Mouse (Mus musculus) MEL (cell line): ENCODE measurements around the gene Cmtm6. TPM values are rescaled to one million over a fixed set of nuclear protein-coding genes. Genes with fewer than 3 reads are reported as not detected.

Experiments used
- DNase-seq: peaks from one replicate; pipeline ENCODE4 v3.0.0; 2011; ENCODE audit warnings: low read depth, low spot score
- H3K27ac ChIP-seq: 2 replicates; pipeline ENCODE4 v1.5.1; 2012; ENCODE audit warnings: low read depth, mild to moderate bottlenecking, control low read depth, low read length, moderate library complexity; ENCODE audit not compliant: control insufficient read depth
- H3K27me3 ChIP-seq, 2 experiments: fragments of 150-350 bp in 1 of 2; sonication (generic) in 1 of 2; 2 replicates each; pipeline ENCODE4 v1.6.1; 2012; ENCODE audit warnings: low read length in 2 of 2, mild to moderate bottlenecking in 2 of 2, improper control_type of control experiment in 1 of 2, moderate library complexity in 1 of 2; ENCODE audit not compliant: insufficient read depth in 2 of 2, control insufficient read depth in 1 of 2
- H3K36me3 ChIP-seq, 2 experiments: 2 replicates each; pipeline ENCODE4 v1.6.1; 2012 to 2014; ENCODE audit warnings: low read length in 2 of 2, improper control_type of control experiment in 1 of 2, inconsistent platforms in 1 of 2, mild to moderate bottlenecking in 1 of 2; ENCODE audit not compliant: insufficient read depth in 2 of 2, control insufficient read depth in 1 of 2
- H3K4me1 ChIP-seq, 2 experiments: fragments of 150-350 bp in 1 of 2; sonication (generic) in 1 of 2; 2 replicates each; pipeline ENCODE4 v1.6.1; 2012; ENCODE audit warnings: low read length in 2 of 2, improper control_type of control experiment in 1 of 2, mild to moderate bottlenecking in 1 of 2; ENCODE audit not compliant: insufficient read depth in 2 of 2, control insufficient read depth in 1 of 2
- H3K4me3 ChIP-seq, 2 experiments: fragments of 150-350 bp in 1 of 2; sonication (generic) in 1 of 2; 2 replicates each; pipeline ENCODE4 v1.5.1; 2012; ENCODE audit warnings: low read depth in 2 of 2, low read length in 2 of 2, mild to moderate bottlenecking in 2 of 2, moderate library complexity in 2 of 2, control low read depth in 1 of 2, improper control_type of control experiment in 1 of 2; ENCODE audit not compliant: control insufficient read depth in 1 of 2, insufficient read depth in 1 of 2
- H3K79me2 ChIP-seq: 2 replicates; pipeline ENCODE4 v1.6.1; 2012; ENCODE audit warnings: mild to moderate bottlenecking, low read length, moderate library complexity; ENCODE audit not compliant: control insufficient read depth, poor library complexity, insufficient read depth
- H3K9ac ChIP-seq: 2 replicates; pipeline ENCODE4 v1.6.1; 2012; ENCODE audit warnings: low read depth, mild to moderate bottlenecking, control low read depth, low read length, moderate library complexity; ENCODE audit not compliant: control insufficient read depth, poor library complexity, severe bottlenecking
- H3K9me3 ChIP-seq: fragments of 150-350 bp; sonication (generic); replicated peaks from 2 replicates; pipeline ENCODE4 v1.6.1; 2012; ENCODE audit warnings: mild to moderate bottlenecking, low read length, improper control_type of control experiment, moderate library complexity; ENCODE audit not compliant: insufficient read depth
- BHLHE40 ChIP-seq: IDR thresholded peaks from 2 replicates; pipeline ENCODE4 v1.6.1; 2012; ENCODE audit warnings: low read depth, mild to moderate bottlenecking, inconsistent platforms, low read length, improper control_type of control experiment, borderline replicate concordance
- E2F4 ChIP-seq: IDR thresholded peaks from 2 replicates; pipeline ENCODE4 v1.6.1; 2011; ENCODE audit warnings: low read depth, low read length, improper control_type of control experiment, borderline replicate concordance
- EP300 ChIP-seq, 2 experiments: IDR thresholded peaks; 2 replicates each; pipeline ENCODE4 v1.6.1; 2011; ENCODE audit warnings: improper control_type of control experiment in 2 of 2, low read length in 2 of 2, low read depth in 1 of 2, mild to moderate bottlenecking in 1 of 2
- ETS1 ChIP-seq: IDR thresholded peaks from 2 replicates; pipeline ENCODE4 v1.6.1; 2012; ENCODE audit warnings: low read depth, mild to moderate bottlenecking, inconsistent platforms, low read length, improper control_type of control experiment, moderate library complexity
- GATA1 ChIP-seq: IDR thresholded peaks from 2 replicates; pipeline ENCODE4 v1.6.1; 2011; ENCODE audit warnings: low read depth, low read length, improper control_type of control experiment
- JUND ChIP-seq: IDR thresholded peaks from 2 replicates; pipeline ENCODE4 v1.6.1; 2011; ENCODE audit warnings: low read depth, mild to moderate bottlenecking, improper control_type of control experiment, low read length
- MAFK ChIP-seq: IDR thresholded peaks from 2 replicates; pipeline ENCODE4 v1.6.1; 2011; ENCODE audit warnings: low read depth, mild to moderate bottlenecking, low read length, improper control_type of control experiment, borderline replicate concordance
- MAZ ChIP-seq: IDR thresholded peaks from 2 replicates; pipeline ENCODE4 v1.6.1; 2012; ENCODE audit warnings: low read depth, mild to moderate bottlenecking, inconsistent platforms, low read length, improper control_type of control experiment
- MEF2A ChIP-seq: IDR thresholded peaks from 2 replicates; pipeline ENCODE4 v1.6.1; 2014; ENCODE audit warnings: low read depth, mild to moderate bottlenecking, inconsistent platforms, low read length, improper control_type of control experiment; ENCODE audit not compliant: poor library complexity, insufficient replicate concordance, severe bottlenecking; ENCODE audit errors: extremely low read depth
- MXI1 ChIP-seq: IDR thresholded peaks from 2 replicates; pipeline ENCODE4 v1.6.1; 2011; ENCODE audit warnings: mild to moderate bottlenecking, low read depth, low read length, improper control_type of control experiment
- MYC ChIP-seq: IDR thresholded peaks from 2 replicates; pipeline ENCODE4 v1.6.1; 2011; ENCODE audit warnings: low read depth, mild to moderate bottlenecking, low read length, improper control_type of control experiment, moderate library complexity
- NRF1 ChIP-seq: IDR thresholded peaks from 2 replicates; pipeline ENCODE4 v1.6.1; 2014; ENCODE audit warnings: low read depth, mild to moderate bottlenecking, inconsistent platforms, low read length, improper control_type of control experiment, moderate library complexity; ENCODE audit not compliant: poor library complexity, insufficient read depth, severe bottlenecking
- RAD21 ChIP-seq: IDR thresholded peaks from 2 replicates; pipeline ENCODE4 v1.6.1; 2011; ENCODE audit warnings: mild to moderate bottlenecking, low read depth, low read length, improper control_type of control experiment
- SIN3A ChIP-seq: IDR thresholded peaks from 2 replicates; pipeline ENCODE4 v1.6.1; 2012; ENCODE audit warnings: low read length, improper control_type of control experiment, inconsistent platforms
- SMC3 ChIP-seq: IDR thresholded peaks from 2 replicates; pipeline ENCODE4 v1.6.1; 2011; ENCODE audit warnings: low read depth, low read length, improper control_type of control experiment
- TBP ChIP-seq: IDR thresholded peaks from 2 replicates; pipeline ENCODE4 v1.8.0; 2011; ENCODE audit warnings: low read depth, low read length, improper control_type of control experiment
- USF1 ChIP-seq: IDR thresholded peaks from 2 replicates; pipeline ENCODE4 v1.6.1; 2014; ENCODE audit warnings: low read depth, mild to moderate bottlenecking, inconsistent platforms, low read length, improper control_type of control experiment, moderate library complexity
- ZMIZ1 ChIP-seq: IDR thresholded peaks from 2 replicates; pipeline ENCODE4 v1.6.1; 2012; ENCODE audit warnings: low read depth, mild to moderate bottlenecking, inconsistent platforms, low read length, improper control_type of control experiment, moderate library complexity
- ZNF384 ChIP-seq: IDR thresholded peaks from 2 replicates; pipeline ENCODE4 v1.6.1; 2012; ENCODE audit warnings: low read depth, mild to moderate bottlenecking, inconsistent platforms, low read length, improper control_type of control experiment
- polyA plus RNA-seq, 2 experiments: library from polyadenylated mRNA; stranded (reverse) in 1 of 2; unstranded in 1 of 2; fragments of >175 nt in 1 of 2; fragments of >200 nt in 1 of 2; gene quantifications; 2 replicates each; pipeline versions ENCODE4 v1.2.1 to v1.2.4; 2012; ENCODE audit warnings: low replicate concordance in 2 of 2, low read depth in 1 of 2; ENCODE audit not compliant: insufficient read length in 2 of 2, insufficient read depth in 1 of 2, missing spikeins in 1 of 2
- total RNA-seq: library from RNA; depleted of rRNA; stranded (reverse); fragments of 300-350 nt; gene quantifications from 2 replicates; pipeline ENCODE4 v1.2.3, GENCODE M21; 2012

Gene Cmtm6
- total and polyA plus RNA-seq, 3 experiments: 17.6 to 21.7 TPM; not detected in 1

GRCm38 (mm10) chr9:114785432-114786125 lies 54.7 kb downstream of the Cmtm6 start (continued):
- no peak for TF ChIP-seq MAFK
- no peak for TF ChIP-seq ZMIZ1
- TF ChIP-seq USF1: no peak
- TF ChIP-seq MEF2A: no peak
- TF ChIP-seq JUND: no peak
- 0 out of 2 replicates have a peak, but pooled peaks have one; percentile 44 for TF ChIP-seq BHLHE40
- no peak for TF ChIP-seq GATA1
- TF ChIP-seq ETS1: 0 out of 2 replicates have a peak, but pooled peaks have one; percentile 29
- TF ChIP-seq ZNF384: no peak
- peak; percentile 83 for TF ChIP-seq TBP
- no peak for TF ChIP-seq NRF1
- TF ChIP-seq E2F4: no peak
- TF ChIP-seq MAZ: 0 out of 2 replicates have a peak, but pooled peaks have one; percentile 22
- peak; percentile 68 for TF ChIP-seq SIN3A
- peak; percentile 31 to 62; a peak in 3 of 4 replicates for TF ChIP-seq EP300 (IDR thresholded peaks at IDR 0.05; ENCODE audit: low read depth in 1 of 2, low read length in 2 of 2)
- no peak for TF ChIP-seq SMC3
- TF ChIP-seq MXI1: peak; percentile 66; the same call in 1 of the 2 replicates

DNA sequence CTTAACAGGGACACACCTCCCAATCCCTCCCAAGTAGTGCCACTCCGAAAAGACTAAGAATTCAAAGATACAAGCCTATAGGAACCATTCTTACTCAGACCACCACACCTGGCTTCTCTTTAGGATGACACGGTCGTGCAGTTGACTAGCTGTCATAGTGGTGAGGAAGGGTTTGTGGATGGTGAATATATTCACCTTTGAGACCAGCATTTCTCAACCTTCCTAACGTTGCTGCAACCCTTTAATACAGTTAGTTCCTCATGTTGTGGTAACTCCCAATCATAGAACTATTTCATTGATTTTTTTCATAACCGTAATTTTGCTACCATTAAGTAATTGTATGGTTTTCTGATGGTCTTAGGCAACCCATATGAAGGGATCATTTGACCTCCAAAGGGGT lies 56.2 kb downstream of the Cmtm6 start:
- DNase-seq: no peak
- H3K36me3 ChIP-seq: peaks cover 0 to 38% of the 10 kb centered on the region in 2 experiments; a peak in 2 of 4 replicates
- H3K27ac ChIP-seq: peak overlapping the region; percentile 91
- peaks cover 17 to 45% of the 10 kb centered on the region in 2 experiments for H3K4me1 ChIP-seq
- peaks cover 4% of the 10 kb centered on the region for H3K79me2 ChIP-seq
- peak overlapping the region; percentile 28 for H3K9ac ChIP-seq
- peak overlapping the region in 1 of 2 experiments; percentile 14; a peak in 1 of 4 replicates for H3K4me3 ChIP-seq
- no peak for TF ChIP-seq ZNF384
- TF ChIP-seq ETS1: no peak
- no peak for TF ChIP-seq MYC
- no peak for TF ChIP-seq EP300 (IDR thresholded peaks at IDR 0.05; ENCODE audit: low read depth in 1 of 2, low read length in 2 of 2)
- no peak for TF ChIP-seq RAD21
- no peaks in the 10 kb centered on the region for H3K9me3 ChIP-seq
- H3K27me3 ChIP-seq: no peaks in the 10 kb centered on the region
